In genomic region chr13:113534664-113535455, GRCm38 (mm10) we compare ENCODE assay signal across 16 mouse cellular contexts.
A peak's percentile ranks its signal among the peaks of the same experiment; 100 is the strongest.
DNase-seq lines count a peak whose midpoint lies in the region; ATAC-seq lines count a peak whose summit lies in the region.
"Had no signal": no experiment of that assay in that cellular context is flagged by ENCODE, and none has a peak within 500 bp of the region (broad histone marks: within the 10 kb centered on the region; RNA-seq: fewer than 3 reads in every experiment).

No protein-coding gene starts in this region.

- H3K27me3 ChIP-seq in kidney, embryonic 15.5 days = no peaks in the 10 kb centered on the region
- no peaks in the 10 kb centered on the region for H3K27me3 ChIP-seq in limb, embryonic 15.5 days
- H3K27me3 ChIP-seq: forebrain, embryonic 12.5 days; hindbrain, embryonic 12.5 days had no signal

- H3K4me3 ChIP-seq in kidney, embryonic 15.5 days (replicated peaks) = no peak overlapping the region
- no peak overlapping the region for H3K4me3 ChIP-seq in brown adipose tissue, adult 24 weeks (ENCODE audit: insufficient read depth, low read depth, low read length)
- no peak overlapping the region for H3K4me3 ChIP-seq in limb, embryonic 15.5 days
- H3K4me3 ChIP-seq: forebrain, embryonic 12.5 days; hindbrain, embryonic 12.5 days; midbrain, embryonic 10.5 days had no signal

- ATAC-seq in kidney, embryonic 15.5 days (replicated peaks; ENCODE audit: low FRiP score) = no peak
- ATAC-seq in limb, embryonic 15.5 days (ENCODE audit: insufficient number of reproducible peaks, low FRiP score, low TSS enrichment, low read depth) = no peak

- H3K4me1 ChIP-seq in kidney, embryonic 15.5 days = peaks cover 8% of the 10 kb centered on the region
- H3K4me1 ChIP-seq in brown adipose tissue, adult 24 weeks (ENCODE audit: control insufficient read depth, insufficient read depth, insufficient read length, low read length) = 0 out of 2 replicates have a peak, but pooled peaks cover 2% of the 10 kb centered on the region
- peaks cover 13% of the 10 kb centered on the region; the same call in 1 of the 2 replicates for H3K4me1 ChIP-seq in limb, embryonic 15.5 days
- H3K4me1 ChIP-seq: forebrain, embryonic 12.5 days; midbrain, embryonic 10.5 days had no signal

- WGBS in kidney, embryonic 15.5 days = 54% methylated on average over 8 of the region's 8 CpGs
- 38% methylated on average over 8 of the region's 8 CpGs for WGBS in limb, embryonic 15.5 days

- peak; percentile 8 for DNase-seq in embryo, embryonic 11.5 days (ENCODE audit: low read depth, low spot score)
- no peak for DNase-seq in embryo, embryonic 11 days
- DNase-seq in kidney, postnatal 4 days = no peak
- DNase-seq in left cerebral cortex, adult 9 months (ENCODE audit: low spot score in 2 of 2) = no peak
- DNase-seq in frontal cortex, postnatal 36 days (ENCODE audit: low spot score in 2 of 2) = no peak
- DNase-seq: adrenal gland, postnatal 25 days; cerebellum, adult 8-10 months; lung, adult 18-20 months; right cerebral cortex, adult 18-20 months; thymus, adult 18-20 months had no signal

- no peaks in the 10 kb centered on the region for H3K36me3 ChIP-seq in kidney, embryonic 15.5 days
- no peaks in the 10 kb centered on the region for H3K36me3 ChIP-seq in limb, embryonic 15.5 days
- H3K36me3 ChIP-seq: forebrain, embryonic 12.5 days; hindbrain, embryonic 12.5 days; midbrain, embryonic 10.5 days had no signal

- H3K27ac ChIP-seq in kidney, embryonic 15.5 days = 0 out of 2 replicates have a peak overlapping the region, but pooled peaks have one; percentile 4
- H3K27ac ChIP-seq in brown adipose tissue, adult 24 weeks (replicated peaks; ENCODE audit: low read depth, low read length) = peak overlapping the region; percentile 33
- H3K27ac ChIP-seq in limb, embryonic 15.5 days = peak overlapping the region; percentile 60; the same call in 1 of the 2 replicates
- H3K27ac ChIP-seq: forebrain, embryonic 12.5 days; hindbrain, embryonic 12.5 days; midbrain, embryonic 10.5 days had no signal

- H3K4me2 ChIP-seq in kidney, embryonic 15.5 days = no peak overlapping the region
- no peak overlapping the region for H3K4me2 ChIP-seq in limb, embryonic 15.5 days
- H3K4me2 ChIP-seq: forebrain, embryonic 12.5 days; hindbrain, embryonic 12.5 days had no signal

- no peak overlapping the region for H3K9ac ChIP-seq in kidney, embryonic 15.5 days
- H3K9ac ChIP-seq in limb, embryonic 15.5 days = no peak overlapping the region
- H3K9ac ChIP-seq: forebrain, embryonic 12.5 days; hindbrain, embryonic 12.5 days had no signal

- no peaks in the 10 kb centered on the region for H3K9me3 ChIP-seq in kidney, embryonic 15.5 days (replicated peaks)
- H3K9me3 ChIP-seq in limb, embryonic 15.5 days = no peaks in the 10 kb centered on the region
- H3K9me3 ChIP-seq: forebrain, embryonic 12.5 days; hindbrain, embryonic 12.5 days; midbrain, embryonic 10.5 days had no signal

Comparison
In these comparisons a context has a peak if more than half of its experiments do, and no peak if none do; other contexts are left out.
1. H3K27ac ChIP-seq: peak in every context shown above with its lines; median percentile 60 in limb, embryonic 15.5 days; 33 in brown adipose tissue, adult 24 weeks; 4 in kidney, embryonic 15.5 days.